Mouse (Mus musculus) stomach, postnatal 0 days (tissue): Measurements from ENCODE around the gene Shisa6. TPM values are rescaled to one million over a fixed set of nuclear protein-coding genes. Genes with fewer than 3 reads are reported as not detected.

Experiments
- ATAC-seq: fragments of 200-750 bp; cut with Nextera tagmentation; 2 replicates; pipeline ENCODE4 v1.8.0; 2017; ENCODE audit not compliant: low FRiP score, low TSS enrichment
- DNase-seq: peaks from one replicate; pipeline ENCODE4 v3.0.0-alpha.2; 2016; ENCODE audit warnings: low spot score
- H3K27ac ChIP-seq: fragments of 300-500 bp; sonication (generic); replicated peaks from 2 replicates; pipeline ENCODE4 v1.5.1; 2014; ENCODE audit warnings: mild to moderate bottlenecking, control low read depth
- H3K27me3 ChIP-seq: fragments of 300-500 bp; sonication (generic); 2 replicates; pipeline ENCODE4 v1.6.1; 2014; ENCODE audit warnings: low read length; ENCODE audit not compliant: control insufficient read depth, insufficient read depth
- H3K36me3 ChIP-seq: fragments of 300-500 bp; sonication (generic); 2 replicates; pipeline ENCODE4 v1.6.1; 2014; ENCODE audit warnings: low read length, mixed read lengths; ENCODE audit not compliant: control insufficient read depth, insufficient read depth
- H3K4me1 ChIP-seq: fragments of 300-500 bp; sonication (generic); replicated peaks from 2 replicates; pipeline ENCODE4 v1.6.1; 2014; ENCODE audit warnings: antibody characterized with exemption; ENCODE audit not compliant: control insufficient read depth, insufficient read depth
- H3K4me2 ChIP-seq: fragments of 300-500 bp; sonication (generic); replicated peaks from 2 replicates; pipeline ENCODE4 v1.6.1; 2014; ENCODE audit warnings: low read depth, mild to moderate bottlenecking, control low read depth, moderate library complexity
- H3K4me3 ChIP-seq: fragments of 300-500 bp; sonication (generic); 2 replicates; pipeline ENCODE4 v1.5.1; 2014; ENCODE audit warnings: low read depth, low read length, control low read depth
- H3K9ac ChIP-seq: fragments of 300-500 bp; sonication (generic); 2 replicates; pipeline ENCODE4 v1.6.1; 2014; ENCODE audit warnings: mild to moderate bottlenecking, low read length, control low read depth, mixed read lengths
- H3K9me3 ChIP-seq: fragments of 300-500 bp; sonication (generic); 2 replicates; pipeline ENCODE4 v1.6.1; 2016; ENCODE audit warnings: low read length; ENCODE audit not compliant: control insufficient read depth
- CTCF ChIP-seq: IDR thresholded peaks from 2 replicates; pipeline ENCODE4 v1.5.1; 2016; ENCODE audit warnings: antibody characterized with exemption, low read depth, mild to moderate bottlenecking, moderate library complexity
- EP300 ChIP-seq: optimal IDR thresholded peaks from 2 replicates; pipeline ENCODE3; 2016; ENCODE audit warnings: antibody characterized with exemption
- WGBS: fragments of 180-500 bp; shearing (Covaris S2); extraction: QIAGEN DNeasy Blood & Tissue Kit; methylation state at CpG from one replicate; pipeline ENCODE4 v1.1.7; 2014; 5-methylcytosine and 5-hydroxymethylcytosine counted together
- polyA plus RNA-seq: library from polyadenylated mRNA; unstranded; fragments of >200 nt; fragmentation: Nextera tagmentation; extraction: Ambion mirVana; gene quantifications from 2 replicates; pipeline ENCODE4 v1.2.1, GENCODE M21; 2015

Gene Shisa6
- polyA plus RNA-seq, result 0.05 and 0.28 TPM in 2 replicates

DNA sequence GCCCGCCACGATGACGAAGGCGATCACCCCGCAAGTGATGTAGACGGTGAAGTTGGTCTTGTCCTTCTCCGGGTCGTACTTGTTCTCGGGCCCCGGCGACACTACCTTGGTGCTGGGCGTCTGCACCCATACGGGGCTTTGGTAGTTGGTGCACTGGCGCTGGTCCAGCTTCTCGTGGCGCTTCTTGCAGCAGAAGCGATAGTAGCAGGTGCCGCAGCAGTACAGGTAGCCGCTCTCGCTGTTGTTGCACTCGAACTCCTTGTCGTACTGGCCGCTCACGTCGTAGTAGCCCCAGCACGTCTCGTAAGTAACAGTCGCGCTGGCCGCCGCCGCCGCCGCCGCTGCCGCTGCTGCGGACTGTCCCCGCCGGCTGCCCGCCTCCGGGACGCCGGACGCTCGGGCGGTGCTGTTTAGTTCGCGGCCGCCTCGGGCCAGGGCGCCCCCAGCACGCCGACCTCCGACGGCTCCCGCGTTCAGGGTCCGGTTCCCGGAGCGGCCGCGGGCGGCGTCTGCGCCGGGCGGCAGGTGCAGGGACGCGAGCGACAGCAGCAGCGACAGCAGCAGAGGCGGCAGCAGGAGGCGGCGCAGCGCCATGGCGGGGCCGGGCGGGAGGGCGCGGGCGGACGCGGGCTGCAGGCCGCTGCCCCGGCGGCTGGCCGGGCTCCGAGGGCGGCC, at the start of gene Shisa6:
TSS of gene Shisa6 (minus strand) at position 594 of the 675 bp plus-strand sequence.
- Histone ChIP-seq H3K9me3 (no peaks in the 10 kb centered on the region), H3K4me1 (no peaks in the 10 kb centered on the region; the same call in 1 of the 2 replicates), H3K4me2 (peak within 1 kb of the TSS; percentile 84), H3K36me3 (no peaks in the 10 kb centered on the region), H3K9ac (peak within 1 kb of the TSS; percentile 35), H3K27me3 (peaks cover 18% of the 10 kb centered on the region), H3K4me3 (peak within 1 kb of the TSS; percentile 51), H3K27ac (no peak within 1 kb of the TSS)
- ATAC-seq (peak; percentile 62; the same call in 1 of the 2 replicates), DNase-seq (no peak)
- TF ChIP-seq CTCF, result no peak
- WGBS, result 2% methylated on average over 77 of the region's 89 CpGs

DNA sequence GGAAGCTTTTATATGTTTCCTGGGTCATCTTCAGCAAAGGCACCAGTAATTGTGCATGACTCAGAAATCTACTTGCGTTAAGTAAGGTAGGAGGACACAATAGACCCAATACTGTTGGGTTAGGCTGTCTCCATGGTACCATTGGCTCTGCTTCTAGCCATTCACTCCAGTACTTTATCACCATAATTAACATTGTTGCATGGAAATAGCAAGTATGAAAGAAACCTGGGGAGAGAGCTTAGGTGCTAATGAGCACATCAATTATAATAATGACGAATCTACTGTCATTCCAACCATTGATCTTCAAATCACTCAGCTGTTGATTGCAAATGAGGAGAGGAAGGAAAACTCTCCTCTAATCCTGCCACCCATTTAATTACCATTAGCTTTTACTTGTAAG, 48.1 kb upstream of the Shisa6 start:
- H3K4me1 ChIP-seq, result no peaks in the 10 kb centered on the region
- H3K4me3 ChIP-seq, result no peak overlapping the region

DNA sequence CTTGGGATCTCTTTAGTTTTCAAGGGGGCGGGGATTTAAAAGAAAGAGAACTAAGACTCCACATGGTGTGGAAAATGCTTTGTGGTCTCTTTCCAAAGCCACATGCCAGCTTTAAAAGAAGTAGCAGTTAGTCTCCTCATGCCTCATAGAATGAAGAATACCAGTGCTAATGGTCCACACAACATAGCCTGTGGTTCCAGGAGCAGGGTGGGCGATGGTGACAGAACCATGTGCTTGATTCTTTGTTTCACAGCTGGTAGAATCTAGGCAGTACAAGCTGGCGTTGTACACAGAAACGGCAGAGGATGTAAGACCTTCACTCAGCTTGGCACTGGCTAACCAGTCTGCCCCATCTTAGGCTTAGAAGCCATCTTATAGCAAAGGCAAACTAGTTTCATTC, 43.3 kb upstream of the Shisa6 start:
- Histone ChIP-seq H3K9ac (no peak overlapping the region), H3K4me2 (no peak overlapping the region), H3K27ac (no peak overlapping the region), H3K36me3 (no peaks in the 10 kb centered on the region), H3K4me1 (no peaks in the 10 kb centered on the region), H3K4me3 (no peak overlapping the region), H3K9me3 (no peaks in the 10 kb centered on the region), H3K27me3 (peaks cover 4% of the 10 kb centered on the region; the same call in 1 of the 2 replicates)
- ATAC-seq (no peak), DNase-seq (no peak)
- WGBS, result 82% methylated on average over 4 of the region's 4 CpGs
- TF ChIP-seq CTCF, result no peak
- TF ChIP-seq EP300, result no peak

More for the DNA sequence above, 48.1 kb upstream of the Shisa6 start:
- Histone ChIP-seq H3K9me3 (no peaks in the 10 kb centered on the region), H3K27ac (no peak overlapping the region), H3K36me3 (no peaks in the 10 kb centered on the region), H3K27me3 (no peaks in the 10 kb centered on the region), H3K9ac (no peak overlapping the region), H3K4me2 (no peak overlapping the region)
- no peak for TF ChIP-seq EP300
- no peak for TF ChIP-seq CTCF
- ATAC-seq (no peak), DNase-seq (no peak)
- 32% methylated on average over 2 of the region's 2 CpGs for WGBS

DNA sequence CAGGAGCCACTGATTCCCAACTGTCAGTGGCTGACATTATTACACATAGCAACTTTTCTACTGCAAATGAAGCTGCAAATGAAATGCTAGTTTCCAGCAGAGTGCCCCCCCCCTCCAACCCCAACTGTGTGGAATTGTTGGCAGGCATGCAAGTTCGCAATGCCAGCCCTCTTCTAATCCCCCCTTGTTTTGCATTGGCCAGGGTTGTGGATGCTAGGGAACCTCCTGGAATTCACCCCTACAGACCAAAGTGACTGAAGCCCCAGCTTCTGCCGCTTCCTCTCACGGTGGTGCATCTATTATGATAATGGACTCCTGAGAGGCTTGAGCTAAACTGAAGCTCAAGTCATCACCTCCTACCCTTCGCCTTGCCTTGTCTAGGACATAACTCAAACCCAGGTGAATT, 42.6 kb upstream of the Shisa6 start:
- 24% methylated on average over 4 of the region's 4 CpGs for WGBS
- Histone ChIP-seq H3K27ac (no peak overlapping the region), H3K9me3 (no peaks in the 10 kb centered on the region), H3K4me3 (no peak overlapping the region), H3K4me2 (no peak overlapping the region), H3K9ac (no peak overlapping the region), H3K36me3 (no peaks in the 10 kb centered on the region), H3K4me1 (no peaks in the 10 kb centered on the region), H3K27me3 (peaks cover 4% of the 10 kb centered on the region; the same call in 1 of the 2 replicates)
- ATAC-seq (no peak), DNase-seq (no peak)
- no peak for TF ChIP-seq CTCF
- TF ChIP-seq EP300, result no peak

DNA sequence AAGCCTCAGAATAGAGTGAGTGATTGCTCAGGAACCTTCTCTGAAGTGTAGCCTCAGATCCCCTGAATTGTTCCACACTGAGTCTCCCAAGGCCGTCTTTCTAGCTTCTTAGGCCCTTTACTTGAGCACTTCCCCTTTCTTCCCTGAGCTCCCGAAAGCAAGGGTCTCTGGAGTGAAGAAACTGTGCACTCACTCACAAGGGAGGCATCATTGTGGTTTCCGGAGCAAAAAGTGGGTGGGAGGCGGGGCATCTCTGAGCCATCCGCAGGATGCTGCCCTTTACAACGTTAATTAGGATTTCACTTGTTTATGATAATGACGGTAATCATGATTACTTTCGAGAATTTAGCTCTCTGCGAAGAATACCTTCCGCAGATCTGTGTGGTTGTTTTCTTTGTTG, 41.6 kb upstream of the Shisa6 start:
- H3K9ac ChIP-seq, result no peak overlapping the region
- no peaks in the 10 kb centered on the region for H3K9me3 ChIP-seq
- 7% methylated on average over 10 of the region's 10 CpGs for WGBS
- H3K27ac ChIP-seq, result no peak overlapping the region
- ATAC-seq (no peak), DNase-seq (no peak)
- H3K4me1 ChIP-seq, result no peaks in the 10 kb centered on the region
- no peak overlapping the region for H3K4me3 ChIP-seq
- TF ChIP-seq EP300 (no peak), CTCF (no peak)
- H3K36me3 ChIP-seq, result no peaks in the 10 kb centered on the region
- H3K27me3 ChIP-seq, result peaks cover 4% of the 10 kb centered on the region; the same call in 1 of the 2 replicates
- H3K4me2 ChIP-seq, result no peak overlapping the region

DNA sequence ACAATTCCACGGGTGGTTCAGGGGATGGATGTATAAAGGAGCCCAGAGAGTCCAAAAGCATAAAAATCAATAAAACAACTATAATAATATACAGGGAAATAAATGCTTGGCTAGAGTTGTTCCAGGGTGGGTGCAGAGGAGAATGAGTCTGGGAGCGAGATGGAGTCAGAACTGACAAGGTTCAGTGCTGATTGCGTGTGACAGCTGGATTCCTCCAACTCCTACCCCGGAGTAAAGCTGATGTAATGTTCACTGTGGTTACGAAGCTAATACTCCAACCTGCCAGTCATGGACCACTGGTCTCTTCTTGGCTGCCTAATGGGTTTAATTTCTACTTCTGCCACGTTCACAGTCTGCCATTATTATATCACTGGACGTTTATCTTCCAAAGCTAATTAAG, 36.5 kb upstream of the Shisa6 start:
- 68% methylated on average over 7 of the region's 7 CpGs for WGBS
- H3K9ac ChIP-seq, result no peak overlapping the region
- ATAC-seq (no peak), DNase-seq (no peak)
- no peak overlapping the region for H3K4me2 ChIP-seq
- H3K4me3 ChIP-seq, result no peak overlapping the region
- no peaks in the 10 kb centered on the region for H3K9me3 ChIP-seq
- H3K4me1 ChIP-seq, result no peaks in the 10 kb centered on the region
- no peaks in the 10 kb centered on the region for H3K36me3 ChIP-seq
- TF ChIP-seq CTCF (no peak), EP300 (no peak)
- peaks cover 3% of the 10 kb centered on the region; the same call in 1 of the 2 replicates for H3K27me3 ChIP-seq
- H3K27ac ChIP-seq, result no peak overlapping the region
